Mouse (Mus musculus): ENCODE results near the gene Zbbx.

Zbbx gene

DNA sequence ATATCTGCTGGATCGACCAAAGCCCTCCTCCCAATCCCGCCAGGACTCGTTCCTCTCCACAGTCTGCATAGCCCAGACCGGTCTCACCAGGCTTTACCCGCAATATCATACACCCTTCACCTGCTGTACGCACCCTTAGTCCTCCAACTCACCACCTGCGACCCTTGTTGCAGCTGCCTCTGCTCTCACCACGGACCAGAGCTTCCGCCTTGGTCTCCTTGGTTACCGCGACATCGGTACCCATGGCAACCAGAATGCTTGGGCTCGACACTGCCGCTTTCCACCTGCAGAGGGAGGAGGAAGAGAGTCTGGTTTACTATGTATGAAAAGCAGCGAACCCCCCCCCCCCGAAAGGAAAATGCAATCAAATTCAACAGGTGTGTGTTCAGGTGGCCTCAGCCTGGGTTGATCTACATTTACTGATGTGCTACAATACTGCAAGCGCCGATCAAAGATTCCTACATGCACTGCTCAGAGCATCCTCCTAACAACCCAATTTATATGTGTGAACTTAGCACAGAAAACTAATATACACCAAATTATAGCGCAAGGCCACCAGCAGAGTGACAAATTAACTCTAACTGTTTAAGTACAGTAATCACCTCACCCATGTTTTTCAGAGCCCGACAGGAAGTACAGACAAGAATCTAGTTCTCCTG lies at the start of gene Zbbx:
Gene Zbbx, minus strand, starts transcription at position 197 of the 659 bp plus-strand sequence.
- peak; percentile 51 for DNase-seq (ENCODE audit: low spot score)

DNA sequence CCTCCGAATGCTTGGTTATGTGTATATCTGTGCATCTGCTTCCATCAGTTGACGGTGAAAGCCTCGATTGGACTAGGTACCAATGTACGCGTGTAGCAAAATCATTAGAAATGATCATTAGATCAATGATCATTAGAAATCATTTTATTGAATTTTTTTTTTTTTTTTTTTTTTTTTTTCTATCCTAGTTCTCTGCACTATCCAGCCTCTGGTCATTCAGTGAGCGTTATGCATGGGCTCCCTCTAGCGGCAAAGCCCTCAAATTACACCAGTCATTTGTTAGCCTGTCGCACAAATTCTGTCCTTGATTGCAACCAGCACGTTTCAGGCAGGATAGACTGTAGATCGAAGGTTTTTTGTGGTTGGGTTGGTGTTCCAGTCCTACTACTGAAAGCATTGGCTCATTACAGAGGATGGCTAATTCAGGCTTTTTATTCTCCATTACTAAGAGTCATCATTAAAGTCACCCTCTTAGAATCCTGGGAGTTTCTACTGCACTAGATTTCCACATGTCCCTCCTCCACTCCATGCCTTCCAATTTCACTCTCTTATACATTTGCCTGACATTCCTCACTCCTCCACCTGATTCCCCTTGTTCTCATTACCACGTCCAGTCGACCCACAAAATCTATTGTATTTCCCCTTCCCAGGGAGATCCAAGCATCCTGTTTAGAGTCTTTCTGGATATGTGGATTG lies 38.1 kb upstream of the Zbbx start:
- peak; percentile 18 for DNase-seq (ENCODE audit: low spot score)

DNA sequence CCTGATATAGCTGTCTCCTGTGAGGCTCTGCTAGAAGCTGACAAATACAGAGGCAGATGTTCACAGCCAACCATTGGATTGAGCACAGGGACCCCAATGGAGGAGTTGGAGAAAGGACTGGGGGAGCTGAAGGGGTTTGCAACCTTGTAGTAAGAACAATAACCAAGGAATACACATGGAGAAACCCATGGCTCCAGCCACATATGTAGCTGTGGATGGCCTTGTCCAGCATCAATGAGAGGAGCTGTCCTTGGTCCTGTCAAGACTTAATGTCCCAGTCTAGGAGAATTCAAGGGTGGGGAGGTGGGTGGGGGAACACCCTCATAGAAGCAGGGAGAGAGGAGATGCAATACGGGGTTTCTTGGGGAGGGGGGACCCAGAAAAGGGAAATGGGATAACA lies 17.8 kb upstream of the Zbbx start:
- DNase-seq (ENCODE audit: low spot score): no peak

DNA sequence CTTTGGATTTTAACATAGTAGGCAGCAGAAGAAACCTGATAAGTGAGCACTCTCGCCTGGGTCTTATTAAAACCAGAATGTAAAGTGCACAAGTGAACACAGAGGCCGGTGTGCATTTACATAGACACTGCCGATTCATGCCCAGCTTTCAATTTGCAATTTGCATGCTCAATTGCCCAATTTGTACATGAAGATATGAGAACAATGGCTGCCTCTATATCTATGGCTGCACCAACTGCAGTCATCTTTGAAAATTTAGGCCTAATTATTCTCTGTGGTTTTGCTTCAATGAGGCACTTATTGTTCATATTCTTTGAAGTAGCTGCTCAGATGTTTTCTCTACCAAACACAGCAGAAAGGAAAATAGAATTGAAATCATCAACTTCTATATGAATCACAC lies 23.0 kb downstream of the Zbbx start:
- no peak for DNase-seq (ENCODE audit: low spot score)

DNA sequence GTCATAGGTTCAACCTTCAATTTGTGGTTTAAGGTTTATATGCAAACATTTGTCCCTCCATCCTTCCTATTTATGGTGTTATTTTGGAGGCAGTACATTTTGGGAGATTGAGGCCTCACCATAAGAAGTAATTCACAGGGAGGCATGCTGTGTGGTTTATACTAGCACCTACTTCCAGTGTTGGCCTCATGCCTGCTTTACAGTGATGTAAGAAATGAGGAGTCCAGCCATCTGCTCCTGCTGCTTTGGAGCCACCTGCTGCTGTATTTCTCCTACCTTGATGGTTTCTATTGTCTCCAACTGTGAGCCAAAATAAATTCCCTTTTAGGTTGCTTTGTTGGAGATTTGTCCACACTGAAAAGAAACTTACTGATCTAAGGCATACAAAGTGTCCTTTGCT lies 60.0 kb downstream of the Zbbx start:
- no peak for DNase-seq (ENCODE audit: low spot score)

DNA sequence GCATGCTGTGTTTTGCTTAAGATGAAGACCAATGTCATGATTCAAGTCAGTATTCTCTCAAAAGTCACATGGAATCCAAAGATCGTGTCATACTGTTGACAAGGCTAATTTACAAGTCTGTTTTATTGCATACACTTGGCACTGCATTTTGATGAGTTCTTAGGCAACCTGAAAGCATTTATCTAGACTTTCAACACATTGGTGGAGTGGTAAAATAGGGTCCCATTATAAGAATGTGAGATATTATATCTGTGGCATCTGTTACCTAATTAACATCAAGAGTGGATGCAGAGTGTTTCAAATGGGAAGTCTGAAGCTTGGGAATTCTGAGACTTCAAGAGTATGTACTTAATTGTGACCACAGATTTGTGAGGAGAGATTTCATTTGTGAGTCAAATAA lies 79.1 kb downstream of the Zbbx start:
- DNase-seq (ENCODE audit: low spot score): no peak

DNA sequence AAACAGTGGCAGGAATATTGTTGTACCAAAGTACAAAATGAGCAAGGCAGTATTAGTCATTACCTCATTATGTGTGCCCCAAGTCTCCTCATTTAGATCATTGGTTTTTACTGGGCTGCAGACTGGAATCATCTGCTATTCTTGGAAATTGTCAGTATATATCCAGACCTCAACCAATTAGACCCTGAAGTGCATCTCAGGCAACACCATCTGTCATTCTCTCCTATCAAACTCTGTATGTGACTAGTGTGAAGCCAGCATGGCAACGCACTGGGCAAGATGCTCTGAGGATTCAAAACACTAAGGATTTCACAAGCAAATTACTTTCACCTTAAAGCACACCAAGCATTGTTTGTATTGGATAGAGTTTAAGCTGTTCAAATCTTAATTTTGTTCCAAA lies 85.9 kb downstream of the Zbbx start:
- no peak for DNase-seq (ENCODE audit: low spot score)

DNA sequence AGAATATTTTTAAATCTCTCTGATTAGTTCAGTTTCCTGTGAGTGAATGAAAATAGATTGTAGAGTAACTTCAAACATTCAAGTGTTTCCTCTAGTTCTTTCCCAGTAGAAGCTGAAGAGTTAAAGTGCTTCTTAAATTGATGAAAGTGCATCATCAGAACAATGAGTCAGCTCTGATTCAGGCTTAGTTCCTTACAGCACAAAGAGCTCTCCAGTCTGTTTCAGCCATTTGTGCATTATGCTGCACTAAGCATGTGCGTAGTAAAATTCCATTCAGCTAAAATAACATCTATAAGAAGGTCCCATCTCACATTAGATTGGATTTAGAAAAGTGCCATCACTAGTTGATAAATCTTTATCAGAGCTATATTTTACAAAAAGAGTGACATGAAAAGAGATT lies 155.1 kb downstream of the Zbbx start:
- DNase-seq (ENCODE audit: low spot score): no peak

Data from testis, postnatal 14 days (tissue).